Mouse (Mus musculus): Measurements from ENCODE around the gene Kdm2a. TPM values are rescaled to one million over a fixed set of nuclear protein-coding genes. Genes with fewer than 3 reads are reported as not detected.
A peak's percentile ranks its signal among the peaks of the same experiment; 100 is the strongest.

Gene Kdm2a
- polyA plus RNA-seq, 1 experiment from 2014 or later = 42.1 TPM

GRCm38 (mm10) chr19:4283653-4284052 is 114.4 kb downstream of the Kdm2a start:
- no peak overlapping the region for H3K27ac ChIP-seq (ENCODE audit: low read length)

GRCm38 (mm10) chr19:4282898-4283553 is 115.1 kb downstream of the Kdm2a start, which contains the start of gene Ankrd13d:
Gene Ankrd13d (minus strand): TSS chr19:4283137.
- under 1% methylated on average over 43 of the region's 50 CpGs for WGBS

More at GRCm38 (mm10) chr19:4283653-4284052, 114.4 kb downstream of the Kdm2a start:
- Histone ChIP-seq H3K36me3 (ENCODE audit: control insufficient read depth, insufficient read depth) (peaks cover 20% of the 10 kb centered on the region; the same call in 1 of the 2 replicates), H3K27me3 (replicated peaks; ENCODE audit: control insufficient read depth, insufficient read depth, low read length) (no peaks in the 10 kb centered on the region), H3K4me3 (replicated peaks; ENCODE audit: low read length) (peak overlapping the region; percentile 68), H3K4me1 (replicated peaks; ENCODE audit: control insufficient read depth, insufficient read depth, low read length) (peaks cover 10% of the 10 kb centered on the region), H3K9ac (replicated peaks; ENCODE audit: low read depth, low read length) (no peak overlapping the region), H3K4me2 (ENCODE audit: low read length) (peak overlapping the region; percentile 73), H3K9me3 (ENCODE audit: control insufficient read depth, low read length) (peaks cover 3% of the 10 kb centered on the region; the same call in 1 of the 2 replicates)
- no peak for ATAC-seq
- 50% methylated on average over 7 of the region's 7 CpGs for WGBS

GRCm38 (mm10) chr19:4280425-4280824 is 117.7 kb downstream of the Kdm2a start:
- Histone ChIP-seq H3K27me3 (replicated peaks; ENCODE audit: control insufficient read depth, insufficient read depth, low read length) (no peaks in the 10 kb centered on the region), H3K9me3 (ENCODE audit: control insufficient read depth, low read length) (peaks cover 6% of the 10 kb centered on the region; the same call in 1 of the 2 replicates), H3K4me2 (ENCODE audit: low read length) (no peak overlapping the region), H3K27ac (ENCODE audit: low read length) (no peak overlapping the region), H3K9ac (replicated peaks; ENCODE audit: low read depth, low read length) (no peak overlapping the region), H3K4me3 (replicated peaks; ENCODE audit: low read length) (no peak overlapping the region), H3K36me3 (ENCODE audit: control insufficient read depth, insufficient read depth) (peaks cover 3% of the 10 kb centered on the region; the same call in 1 of the 2 replicates), H3K4me1 (replicated peaks; ENCODE audit: control insufficient read depth, insufficient read depth, low read length) (peaks cover 10% of the 10 kb centered on the region)
- ATAC-seq = no peak
- WGBS = 95% methylated on average over 9 of the region's 9 CpGs

More at GRCm38 (mm10) chr19:4282898-4283553, 115.1 kb downstream of the Kdm2a start, which contains the start of gene Ankrd13d:
- peak within 1 kb of the TSS; percentile 28; the same call in 1 of the 2 replicates for H3K27ac ChIP-seq (ENCODE audit: low read length)
- H3K36me3 ChIP-seq (ENCODE audit: control insufficient read depth, insufficient read depth) = peaks cover 18% of the 10 kb centered on the region; the same call in 1 of the 2 replicates
- peaks cover 10% of the 10 kb centered on the region for H3K4me1 ChIP-seq (replicated peaks; ENCODE audit: control insufficient read depth, insufficient read depth, low read length)
- H3K4me2 ChIP-seq (ENCODE audit: low read length) = peak within 1 kb of the TSS; percentile 73
- H3K4me3 ChIP-seq (replicated peaks; ENCODE audit: low read length) = peak within 1 kb of the TSS; percentile 68
- peak; percentile 96 for ATAC-seq
- no peaks in the 10 kb centered on the region for H3K27me3 ChIP-seq (replicated peaks; ENCODE audit: control insufficient read depth, insufficient read depth, low read length)
- H3K9me3 ChIP-seq (ENCODE audit: control insufficient read depth, low read length) = peaks cover 3% of the 10 kb centered on the region; the same call in 1 of the 2 replicates
- peak within 1 kb of the TSS; percentile 77 for H3K9ac ChIP-seq (replicated peaks; ENCODE audit: low read depth, low read length)

GRCm38 (mm10) chr19:4279487-4279886 is 118.6 kb downstream of the Kdm2a start:
- H3K4me2 ChIP-seq (ENCODE audit: low read length) = no peak overlapping the region
- no peaks in the 10 kb centered on the region for H3K27me3 ChIP-seq (replicated peaks; ENCODE audit: control insufficient read depth, insufficient read depth, low read length)
- no peak overlapping the region for H3K9ac ChIP-seq (replicated peaks; ENCODE audit: low read depth, low read length)
- ATAC-seq = no peak
- 89% methylated on average over 1 of the region's 1 CpGs for WGBS
- no peak overlapping the region for H3K4me3 ChIP-seq (replicated peaks; ENCODE audit: low read length)
- H3K9me3 ChIP-seq (ENCODE audit: control insufficient read depth, low read length) = peaks cover 6% of the 10 kb centered on the region; the same call in 1 of the 2 replicates
- peaks cover 10% of the 10 kb centered on the region for H3K4me1 ChIP-seq (replicated peaks; ENCODE audit: control insufficient read depth, insufficient read depth, low read length)
- H3K27ac ChIP-seq (ENCODE audit: low read length) = no peak overlapping the region
- H3K36me3 ChIP-seq (ENCODE audit: control insufficient read depth, insufficient read depth) = peaks cover 3% of the 10 kb centered on the region; the same call in 1 of the 2 replicates

GRCm38 (mm10) chr19:4270972-4271371 is 127.1 kb downstream of the Kdm2a start:
- 94% methylated on average over 11 of the region's 11 CpGs for whole genome bisulfite sequencing
- 0 out of 2 replicates have a peak, but pooled peaks cover 5% of the 10 kb centered on the region for H3K4me1 ChIP-seq (replicated peaks; ENCODE audit: control insufficient read depth, insufficient read depth, low read length)

GRCm38 (mm10) chr19:4270187-4270586 is 127.9 kb downstream of the Kdm2a start:
- no peak for ATAC-seq
- H3K27me3 ChIP-seq (replicated peaks; ENCODE audit: control insufficient read depth, insufficient read depth, low read length) = peaks cover 9% of the 10 kb centered on the region; the same call in 1 of the 2 replicates
- H3K4me1 ChIP-seq (replicated peaks; ENCODE audit: control insufficient read depth, insufficient read depth, low read length) = 0 out of 2 replicates have a peak, but pooled peaks cover 5% of the 10 kb centered on the region
- no peaks in the 10 kb centered on the region for H3K9me3 ChIP-seq (ENCODE audit: control insufficient read depth, low read length)
- H3K9ac ChIP-seq (replicated peaks; ENCODE audit: low read depth, low read length) = no peak overlapping the region
- WGBS = 76% methylated on average over 6 of the region's 6 CpGs
- no peak overlapping the region for H3K4me2 ChIP-seq (ENCODE audit: low read length)
- H3K4me3 ChIP-seq (replicated peaks; ENCODE audit: low read length) = no peak overlapping the region
- no peaks in the 10 kb centered on the region for H3K36me3 ChIP-seq (ENCODE audit: control insufficient read depth, insufficient read depth)
- no peak overlapping the region for H3K27ac ChIP-seq (ENCODE audit: low read length)

More at GRCm38 (mm10) chr19:4270972-4271371, 127.1 kb downstream of the Kdm2a start:
- Histone ChIP-seq H3K9me3 (ENCODE audit: control insufficient read depth, low read length) (peaks cover under 1% of the 10 kb centered on the region; the same call in 1 of the 2 replicates), H3K27me3 (replicated peaks; ENCODE audit: control insufficient read depth, insufficient read depth, low read length) (peaks cover 9% of the 10 kb centered on the region; the same call in 1 of the 2 replicates), H3K4me2 (ENCODE audit: low read length) (no peak overlapping the region), H3K4me3 (replicated peaks; ENCODE audit: low read length) (no peak overlapping the region), H3K36me3 (ENCODE audit: control insufficient read depth, insufficient read depth) (no peaks in the 10 kb centered on the region), H3K27ac (ENCODE audit: low read length) (no peak overlapping the region), H3K9ac (replicated peaks; ENCODE audit: low read depth, low read length) (no peak overlapping the region)
- ATAC-seq = no peak

- Histone ChIP-seq H3K9ac (replicated peaks; ENCODE audit: low read depth, low read length) (peak within 1 kb of the TSS; percentile 49), H3K27ac (ENCODE audit: low read length) (no peak within 1 kb of the TSS), H3K4me2 (ENCODE audit: low read length) (peak within 1 kb of the TSS; percentile 50), H3K27me3 (replicated peaks; ENCODE audit: control insufficient read depth, insufficient read depth, low read length) (peaks cover 9% of the 10 kb centered on the region; the same call in 1 of the 2 replicates), H3K36me3 (ENCODE audit: control insufficient read depth, insufficient read depth) (no peaks in the 10 kb centered on the region), H3K4me3 (replicated peaks; ENCODE audit: low read length) (peak within 1 kb of the TSS; percentile 34), H3K4me1 (replicated peaks; ENCODE audit: control insufficient read depth, insufficient read depth, low read length) (0 out of 2 replicates have a peak, but pooled peaks cover 5% of the 10 kb centered on the region), H3K9me3 (ENCODE audit: control insufficient read depth, low read length) (no peaks in the 10 kb centered on the region)
- peak; percentile 49; the same call in 1 of the 2 replicates for ATAC-seq
- WGBS = 6% methylated on average over 46 of the region's 46 CpGs
These were observed 129.3 kb downstream of the Kdm2a start, which contains the start of gene Ssh3 for GRCm38 (mm10) chr19:4268566-4269361. Gene Ssh3 (minus strand): TSS chr19:4269180.

GRCm38 (mm10) chr19:4265956-4266355 is 132.1 kb downstream of the Kdm2a start:
- Histone ChIP-seq H3K9me3 (ENCODE audit: control insufficient read depth, low read length) (no peaks in the 10 kb centered on the region), H3K9ac (replicated peaks; ENCODE audit: low read depth, low read length) (no peak overlapping the region), H3K36me3 (ENCODE audit: control insufficient read depth, insufficient read depth) (no peaks in the 10 kb centered on the region), H3K27me3 (replicated peaks; ENCODE audit: control insufficient read depth, insufficient read depth, low read length) (peaks cover 9% of the 10 kb centered on the region; the same call in 1 of the 2 replicates), H3K4me3 (replicated peaks; ENCODE audit: low read length) (no peak overlapping the region), H3K27ac (ENCODE audit: low read length) (no peak overlapping the region), H3K4me2 (ENCODE audit: low read length) (no peak overlapping the region), H3K4me1 (replicated peaks; ENCODE audit: control insufficient read depth, insufficient read depth, low read length) (0 out of 2 replicates have a peak, but pooled peaks cover 5% of the 10 kb centered on the region)
- no peak for ATAC-seq
- 64% methylated on average over 4 of the region's 4 CpGs for WGBS
